Comparison of ENCODE assay signal across 25 mouse cellular contexts in genomic region chr7:113335250-113335649, GRCm38 (mm10). TPM values are rescaled to one million over a fixed set of nuclear protein-coding genes. Genes with fewer than 3 reads are reported as not detected.
"Had no signal": no experiment of that assay in that cellular context is flagged by ENCODE, and none has a peak within 500 bp of the region (broad histone marks: within the 10 kb centered on the region; RNA-seq: fewer than 3 reads in every experiment).

No protein-coding gene starts in this region.

- H3K4me2 ChIP-seq: lung, embryonic 14.5 days; midbrain, embryonic 12.5 days; neural tube, embryonic 13.5 days; neural tube, embryonic 15.5 days had no signal

- H3K27ac ChIP-seq: midbrain, embryonic 10.5 days; midbrain, embryonic 12.5 days; neural tube, embryonic 13.5 days; neural tube, embryonic 15.5 days had no signal

- DNase-seq: lung, adult 18-20 months; lung, embryonic 14.5 days; lung, postnatal 10 days; lung, postnatal 4 days; midbrain, embryonic 14.5 days; retina, postnatal 1 day; right cerebral cortex, adult 18-20 months; right cerebral cortex, postnatal 25 days; right cerebral cortex, postnatal 4 days; spleen, adult 18-20 months; thymus, adult 18-20 months; thymus, postnatal 14 days; thymus, postnatal 36 days had no signal

- H3K36me3 ChIP-seq: midbrain, embryonic 12.5 days; neural tube, embryonic 15.5 days had no signal

- H3K9ac ChIP-seq: lung, embryonic 14.5 days; midbrain, embryonic 12.5 days; neural tube, embryonic 13.5 days; neural tube, embryonic 15.5 days had no signal

- H3K27me3 ChIP-seq: midbrain, embryonic 12.5 days; neural tube, embryonic 13.5 days; neural tube, embryonic 15.5 days had no signal

- H3K9me3 ChIP-seq: midbrain, embryonic 10.5 days; midbrain, embryonic 12.5 days; neural tube, embryonic 13.5 days; neural tube, embryonic 15.5 days had no signal

- H3K4me3 ChIP-seq: midbrain, embryonic 10.5 days; midbrain, embryonic 12.5 days; myocyte; neural tube, embryonic 13.5 days; neural tube, embryonic 15.5 days had no signal

- ATAC-seq: midbrain, embryonic 16.5 days had no signal

- H3K4me1 ChIP-seq: midbrain, embryonic 10.5 days; midbrain, embryonic 12.5 days; neural tube, embryonic 13.5 days; neural tube, embryonic 15.5 days had no signal

RNA-seq across cellular contexts. Expression of gene Pth, which starts 53.1 kb away (rescaled TPM):
- total RNA-seq: megakaryocyte, adult 5-6 weeks; megakaryocyte-erythroid progenitor cell, adult 5-6 weeks had no signal
- polyA plus RNA-seq: lung, embryonic 14.5 days; midbrain, embryonic 10.5 days; midbrain, embryonic 12.5 days; midbrain, embryonic 14.5 days; midbrain, embryonic 16.5 days; myocyte; neural tube, embryonic 11.5 days; neural tube, embryonic 13.5 days; neural tube, embryonic 15.5 days; small intestine, adult 2 months; stomach, embryonic 14.5 days; stomach, embryonic 16.5 days had no signal
